Mouse (Mus musculus) hindbrain, embryonic 16.5 days (tissue): ENCODE results near the gene Heg1. TPM values are rescaled to one million over a fixed set of nuclear protein-coding genes. Genes with fewer than 3 reads are reported as not detected.

Experiments
- ATAC-seq: fragments of 200-750 bp; cut with Nextera tagmentation; 2 replicates; pipeline ENCODE4 v1.8.0; 2017; ENCODE audit warnings: moderate TSS enrichment, moderate library complexity
- H3K27ac ChIP-seq: fragments of 300-500 bp; sonication (generic); 2 replicates; pipeline ENCODE4 v1.5.1; 2014; ENCODE audit warnings: low read depth, mild to moderate bottlenecking, control low read depth, low read length, moderate library complexity
- H3K27me3 ChIP-seq: fragments of 300-500 bp; sonication (generic); replicated peaks from 2 replicates; pipeline ENCODE4 v1.6.1; 2014; ENCODE audit warnings: low read length; ENCODE audit not compliant: control insufficient read depth, insufficient read depth
- H3K36me3 ChIP-seq: fragments of 300-500 bp; sonication (generic); 2 replicates; pipeline ENCODE4 v1.6.1; 2014; ENCODE audit warnings: mild to moderate bottlenecking, low read length, moderate library complexity, mixed read lengths; ENCODE audit not compliant: control insufficient read depth, insufficient read depth
- H3K4me1 ChIP-seq: fragments of 300-500 bp; sonication (generic); 2 replicates; pipeline ENCODE4 v1.6.1; 2014; ENCODE audit warnings: low read depth, low read length; ENCODE audit not compliant: control insufficient read depth, insufficient read depth
- H3K4me2 ChIP-seq: fragments of 300-500 bp; sonication (generic); 2 replicates; pipeline ENCODE4 v1.6.1; 2014; ENCODE audit warnings: mild to moderate bottlenecking, low read length, control low read depth, moderate library complexity
- H3K4me3 ChIP-seq: fragments of 300-500 bp; sonication (generic); 2 replicates; pipeline ENCODE4 v1.5.1; 2014; ENCODE audit warnings: mild to moderate bottlenecking, low read length, control low read depth, moderate library complexity
- H3K9ac ChIP-seq: fragments of 300-500 bp; sonication (generic); 2 replicates; pipeline ENCODE4 v1.6.1; 2014; ENCODE audit warnings: low read depth, mild to moderate bottlenecking, control low read depth, low read length, moderate library complexity
- H3K9me3 ChIP-seq: fragments of 300-500 bp; sonication (generic); 2 replicates; pipeline ENCODE4 v1.6.1; 2014; ENCODE audit warnings: mild to moderate bottlenecking, low read length, moderate library complexity; ENCODE audit not compliant: control insufficient read depth
- WGBS: fragments of 180-500 bp; shearing (Covaris S2); extraction: QIAGEN DNeasy Blood & Tissue Kit; methylation state at CpG from one replicate; pipeline ENCODE4 v1.1.7; 2014; 5-methylcytosine and 5-hydroxymethylcytosine counted together
- polyA plus RNA-seq: library from polyadenylated mRNA; unstranded; fragments of >200 nt; fragmentation: Nextera tagmentation; extraction: Ambion mirVana; gene quantifications from 2 replicates; pipeline ENCODE4 v1.2.1, GENCODE M21; 2015

The Heg1 gene
- polyA plus RNA-seq, 1 experiment from 2014 or later, result 7.2 TPM

- Histone ChIP-seq H3K4me1 (no peaks in the 10 kb centered on the region), H3K9ac (no peak overlapping the region), H3K9me3 (no peaks in the 10 kb centered on the region), H3K36me3 (no peaks in the 10 kb centered on the region), H3K4me3 (no peak overlapping the region), H3K4me2 (no peak overlapping the region), H3K27ac (no peak overlapping the region), H3K27me3 (no peaks in the 10 kb centered on the region)
- ATAC-seq, result no peak
- 73% methylated on average over 5 of the region's 5 CpGs for WGBS
Observed at GRCm38 (mm10) chr16:33781789-33782728, 97.9 kb downstream of the Heg1 start.

GRCm38 (mm10) chr16:33782729-33783091 lies 98.5 kb downstream of the Heg1 start:
- ATAC-seq, result no peak
- no peak overlapping the region for H3K9ac ChIP-seq
- H3K27me3 ChIP-seq, result no peaks in the 10 kb centered on the region
- H3K4me2 ChIP-seq, result no peak overlapping the region
- WGBS, result 96% methylated on average over 1 of the region's 1 CpGs
- H3K27ac ChIP-seq, result no peak overlapping the region
- no peaks in the 10 kb centered on the region for H3K36me3 ChIP-seq
- H3K4me1 ChIP-seq, result no peaks in the 10 kb centered on the region
- H3K4me3 ChIP-seq, result no peak overlapping the region
- H3K9me3 ChIP-seq, result no peaks in the 10 kb centered on the region

GRCm38 (mm10) chr16:33784547-33784946 lies 100.4 kb downstream of the Heg1 start:
- no peak for ATAC-seq
- 92% methylated on average over 1 of the region's 1 CpGs for WGBS
- no peaks in the 10 kb centered on the region for H3K4me1 ChIP-seq
- no peak overlapping the region for H3K9ac ChIP-seq
- H3K9me3 ChIP-seq, result no peaks in the 10 kb centered on the region
- H3K27me3 ChIP-seq, result no peaks in the 10 kb centered on the region
- no peaks in the 10 kb centered on the region for H3K36me3 ChIP-seq
- no peak overlapping the region for H3K4me3 ChIP-seq
- H3K27ac ChIP-seq, result no peak overlapping the region
- no peak overlapping the region for H3K4me2 ChIP-seq

GRCm38 (mm10) chr16:33785092-33785704 lies 101.0 kb downstream of the Heg1 start:
- WGBS, result 78% methylated on average over 8 of the region's 8 CpGs
- no peak for ATAC-seq
- no peak overlapping the region for H3K9ac ChIP-seq
- H3K27ac ChIP-seq, result no peak overlapping the region
- no peaks in the 10 kb centered on the region for H3K27me3 ChIP-seq
- no peaks in the 10 kb centered on the region for H3K36me3 ChIP-seq
- no peak overlapping the region for H3K4me3 ChIP-seq
- H3K4me1 ChIP-seq, result no peaks in the 10 kb centered on the region
- no peak overlapping the region for H3K4me2 ChIP-seq
- no peaks in the 10 kb centered on the region for H3K9me3 ChIP-seq

GRCm38 (mm10) chr16:33786657-33787390 lies 102.7 kb downstream of the Heg1 start:
- Histone ChIP-seq H3K9ac (no peak overlapping the region), H3K27me3 (no peaks in the 10 kb centered on the region), H3K4me2 (no peak overlapping the region), H3K27ac (no peak overlapping the region), H3K36me3 (no peaks in the 10 kb centered on the region), H3K4me1 (no peaks in the 10 kb centered on the region), H3K9me3 (no peaks in the 10 kb centered on the region), H3K4me3 (no peak overlapping the region)
- 81% methylated on average over 7 of the region's 7 CpGs for whole genome bisulfite sequencing
- no peak for ATAC-seq

- H3K27ac ChIP-seq, result no peak within 1 kb of the TSS
- no peaks in the 10 kb centered on the region for H3K9me3 ChIP-seq
- H3K4me1 ChIP-seq, result no peaks in the 10 kb centered on the region
- WGBS, result 94% methylated on average over 10 of the region's 10 CpGs
- H3K4me2 ChIP-seq, result no peak within 1 kb of the TSS
- no peaks in the 10 kb centered on the region for H3K36me3 ChIP-seq
- H3K27me3 ChIP-seq, result no peaks in the 10 kb centered on the region
- no peak within 1 kb of the TSS for H3K4me3 ChIP-seq
- no peak for ATAC-seq
- H3K9ac ChIP-seq, result no peak within 1 kb of the TSS
Observed at GRCm38 (mm10) chr16:33793846-33794791, 109.9 kb downstream of the Heg1 start, which contains the start of gene Muc13. Gene Muc13, plus strand, starts transcription at chr16:33794037.

- ATAC-seq, result no peak
- Histone ChIP-seq H3K27me3 (no peaks in the 10 kb centered on the region), H3K4me2 (no peak overlapping the region), H3K36me3 (no peaks in the 10 kb centered on the region), H3K9ac (no peak overlapping the region), H3K9me3 (no peaks in the 10 kb centered on the region), H3K4me3 (no peak overlapping the region), H3K4me1 (no peaks in the 10 kb centered on the region), H3K27ac (no peak overlapping the region)
- WGBS, result 86% methylated on average over 4 of the region's 4 CpGs
Observed at GRCm38 (mm10) chr16:33795106-33795505, 110.9 kb downstream of the Heg1 start.

GRCm38 (mm10) chr16:33795887-33796286 lies 111.7 kb downstream of the Heg1 start:
- 74% methylated on average over 6 of the region's 6 CpGs for WGBS
- Histone ChIP-seq H3K4me2 (no peak overlapping the region), H3K4me1 (no peaks in the 10 kb centered on the region), H3K9me3 (no peaks in the 10 kb centered on the region), H3K9ac (no peak overlapping the region), H3K27ac (no peak overlapping the region), H3K4me3 (no peak overlapping the region), H3K27me3 (no peaks in the 10 kb centered on the region), H3K36me3 (no peaks in the 10 kb centered on the region)
- ATAC-seq, result no peak
